Mouse (Mus musculus) testis, adult 2 months (tissue): ENCODE measurements around the gene Fam110a.

Experiments used
- CTCF ChIP-seq: fragments of 200-500 bp; IDR thresholded peaks from 2 replicates; pipeline ENCODE4 v1.5.1; 2012; ENCODE audit warnings: low read depth, mild to moderate bottlenecking, inconsistent platforms, low read length, moderate library complexity; ENCODE audit not compliant: control insufficient read depth, insufficient read depth, insufficient replicate concordance
- POLR2A ChIP-seq: fragments of 200-500 bp; IDR thresholded peaks from 2 replicates; pipeline ENCODE4 v1.6.1; 2012; ENCODE audit warnings: low read depth, mild to moderate bottlenecking, inconsistent platforms, low read length, moderate library complexity; ENCODE audit not compliant: control insufficient read depth

DNA sequence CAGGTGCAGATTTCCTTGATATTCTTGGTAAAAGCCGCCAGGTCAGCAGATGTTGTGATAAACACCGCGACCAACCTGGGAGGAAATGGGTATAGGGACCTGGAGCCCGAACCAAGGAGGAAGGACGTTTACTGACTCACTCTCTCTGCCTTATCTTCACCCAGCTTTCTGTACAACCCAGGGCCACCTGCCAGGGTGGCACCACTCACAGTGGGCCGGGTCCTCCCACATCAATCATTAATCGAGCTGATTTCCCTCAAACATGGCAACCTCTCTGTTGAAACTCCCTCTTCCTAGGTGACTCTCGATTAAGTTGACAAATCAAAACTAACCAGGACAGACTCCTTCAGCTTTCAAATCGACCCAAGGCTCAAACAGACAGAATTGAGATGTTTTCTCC lies 30.2 kb upstream of the Fam110a start:
- no peak for TF ChIP-seq CTCF
- TF ChIP-seq POLR2A: no peak
